Mouse (Mus musculus): ENCODE measurements around the gene Senp3.
"Not testable (repeated sequence)": the region's sequence is repeated elsewhere in the genome, so short reads cannot be mapped to it uniquely, and the experiment has no call there.

The Senp3 gene

GRCm38 (mm10) chr11:69635471-69635870 is 46.4 kb downstream of the Senp3 start:
- no peak for DNase-seq

- DNase-seq: no peak
These were observed 48.6 kb downstream of the Senp3 start for GRCm38 (mm10) chr11:69633128-69633866.

GRCm38 (mm10) chr11:69632284-69633089 is 49.4 kb downstream of the Senp3 start, which contains the start of gene Fxr2:
TSS of gene Fxr2 (plus strand) at chr11:69632990.
- peak; percentile 99 for DNase-seq

- DNase-seq: peak; percentile 21
These were observed 52.1 kb downstream of the Senp3 start for GRCm38 (mm10) chr11:69629802-69630201.

- peak; percentile 89 for DNase-seq
These were observed 53.6 kb downstream of the Senp3 start for GRCm38 (mm10) chr11:69628286-69628685.

- not testable (repeated sequence) for DNase-seq
These were observed 57.5 kb downstream of the Senp3 start for GRCm38 (mm10) chr11:69624339-69624738.
